Mouse (Mus musculus): ENCODE measurements at regions not wholly inside any gene's neighbourhood (a gene's known extent, or its start where the extent isn't known, plus 50 kb on each side); places are given as distances from the start of the nearest gene placed in this dataset.

GRCm38 (mm10) chr12:10572378-10572650, 181.7 kb downstream of the Rdh14 start:
- no peak for TF ChIP-seq JUN (IDR thresholded peaks at IDR 0.05; ENCODE audit: insufficient read depth, low read depth, low read length)
- TF ChIP-seq BHLHE40 (IDR thresholded peaks at IDR 0.05; ENCODE audit: low read depth, low read length): no peak
- no peak for TF ChIP-seq ZKSCAN1 (IDR thresholded peaks at IDR 0.05; ENCODE audit: borderline replicate concordance, low read depth, low read length)
- no peak for TF ChIP-seq POLR2A (IDR thresholded peaks at IDR 0.05; ENCODE audit: low read depth, low read length)
- no peak for TF ChIP-seq HCFC1 (IDR thresholded peaks at IDR 0.05; ENCODE audit: low read depth, low read length)
- TF ChIP-seq ZC3H11A (IDR thresholded peaks at IDR 0.05; ENCODE audit: low read depth, low read length): no peak
- no peak for TF ChIP-seq ELF1 (IDR thresholded peaks at IDR 0.05; ENCODE audit: low read depth, low read length)

Measured in CH12.LX (cell line).